Mouse (Mus musculus): ENCODE measurements at regions not wholly inside any gene's neighbourhood (a gene's known extent, or its start where the extent isn't known, plus 50 kb on each side); places are given as distances from the start of the nearest gene placed in this dataset.

DNA sequence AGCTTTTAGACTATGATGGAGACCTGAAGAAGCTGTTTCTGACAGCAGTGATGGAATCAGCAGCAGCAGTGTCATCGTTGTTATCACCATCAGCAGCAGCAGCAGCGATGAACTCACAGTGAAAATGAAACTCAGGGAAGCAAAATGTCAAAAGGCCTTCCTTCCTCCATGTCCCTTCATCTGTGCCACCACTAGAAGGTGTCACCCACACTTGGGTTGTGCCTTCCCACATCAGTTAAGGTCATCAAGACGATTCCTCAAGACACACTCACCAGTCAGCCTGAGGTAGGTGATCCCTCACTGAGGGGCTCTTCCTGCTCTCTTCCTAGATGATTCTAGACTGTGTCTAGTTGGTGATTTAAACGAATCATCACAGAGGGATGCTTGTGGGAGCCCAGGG is 87.3 kb upstream of the Ahi1 start:
- no peaks in the 10 kb centered on the region for H3K79me2 ChIP-seq (ENCODE audit: control insufficient read depth, insufficient read depth, low read length, poor library complexity)
- no peaks in the 10 kb centered on the region for H3K9me3 ChIP-seq (replicated peaks; ENCODE audit: insufficient read depth, low read length)
- no peak for TF ChIP-seq NELFE (IDR thresholded peaks at IDR 0.05; ENCODE audit: low read depth, low read length)
- no peak for TF ChIP-seq EP300 (IDR thresholded peaks at IDR 0.05; ENCODE audit: low read depth in 1 of 2, low read length in 2 of 2)
- no peak for TF ChIP-seq MYC (IDR thresholded peaks at IDR 0.05; ENCODE audit: low read depth, low read length)
- no peak for DNase-seq (ENCODE audit: low read depth, low spot score)
- H3K27ac ChIP-seq (ENCODE audit: control insufficient read depth, low read depth, low read length), result no peak overlapping the region
- no peaks in the 10 kb centered on the region for H3K4me1 ChIP-seq (ENCODE audit: control insufficient read depth in 1 of 2, insufficient read depth in 2 of 2, low read length in 2 of 2)
- no peak overlapping the region for H3K9ac ChIP-seq (ENCODE audit: control insufficient read depth, low read depth, low read length, poor library complexity, severe bottlenecking)
- H3K27me3 ChIP-seq (ENCODE audit: control insufficient read depth in 1 of 2, insufficient read depth in 2 of 2, low read length in 2 of 2), result peaks cover 6 to 10% of the 10 kb centered on the region in 2 experiments
- H3K36me3 ChIP-seq (ENCODE audit: control insufficient read depth in 1 of 2, insufficient read depth in 2 of 2, low read length in 2 of 2), result no peaks in the 10 kb centered on the region
- no peak overlapping the region for H3K4me3 ChIP-seq (ENCODE audit: control insufficient read depth in 1 of 2, insufficient read depth in 1 of 2, low read depth in 2 of 2, low read length in 2 of 2)

DNA sequence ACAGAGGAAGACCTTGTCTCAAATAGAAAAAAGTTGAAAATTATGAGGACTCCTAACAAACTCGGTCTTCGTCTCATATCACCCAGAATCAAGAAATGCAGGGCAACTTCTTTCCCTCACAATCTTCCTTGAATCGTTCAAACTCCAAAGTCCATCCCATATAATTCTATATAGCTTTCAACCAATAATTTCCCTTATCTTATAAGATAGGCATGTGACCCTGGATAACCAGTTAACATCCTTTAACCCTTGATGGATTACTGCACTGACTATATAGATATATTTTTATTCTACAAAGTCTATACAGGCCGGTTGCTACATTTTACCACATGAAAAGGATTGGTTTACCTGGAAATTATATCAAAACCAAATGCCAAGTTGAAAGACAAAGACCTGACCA is 94.9 kb upstream of the Ahi1 start:
- Histone ChIP-seq H3K27ac (ENCODE audit: control insufficient read depth, low read depth, low read length) (no peak overlapping the region), H3K9me3 (replicated peaks; ENCODE audit: insufficient read depth, low read length) (no peaks in the 10 kb centered on the region), H3K27me3 (ENCODE audit: control insufficient read depth in 1 of 2, insufficient read depth in 2 of 2, low read length in 2 of 2) (peaks cover 4 to 14% of the 10 kb centered on the region in 2 experiments), H3K79me2 (ENCODE audit: control insufficient read depth, insufficient read depth, low read length, poor library complexity) (no peaks in the 10 kb centered on the region), H3K9ac (ENCODE audit: control insufficient read depth, low read depth, low read length, poor library complexity, severe bottlenecking) (no peak overlapping the region), H3K36me3 (ENCODE audit: control insufficient read depth in 1 of 2, insufficient read depth in 2 of 2, low read length in 2 of 2) (no peaks in the 10 kb centered on the region), H3K4me3 (ENCODE audit: control insufficient read depth in 1 of 2, insufficient read depth in 1 of 2, low read depth in 2 of 2, low read length in 2 of 2) (no peak overlapping the region), H3K4me1 (ENCODE audit: control insufficient read depth in 1 of 2, insufficient read depth in 2 of 2, low read length in 2 of 2) (no peaks in the 10 kb centered on the region)
- no peak for TF ChIP-seq CTCF (IDR thresholded peaks at IDR 0.05 in 2 of 3, conservative IDR thresholded peaks at IDR 0.05 in 1 of 3; ENCODE audit: control insufficient read depth in 1 of 3, insufficient read depth in 1 of 3, low read depth in 2 of 3, low read length in 3 of 3, poor library complexity in 1 of 3, severe bottlenecking in 1 of 3)
- no peak for TF ChIP-seq JUND (IDR thresholded peaks at IDR 0.05; ENCODE audit: low read depth, low read length)
- DNase-seq (ENCODE audit: low read depth, low spot score), result no peak

DNA sequence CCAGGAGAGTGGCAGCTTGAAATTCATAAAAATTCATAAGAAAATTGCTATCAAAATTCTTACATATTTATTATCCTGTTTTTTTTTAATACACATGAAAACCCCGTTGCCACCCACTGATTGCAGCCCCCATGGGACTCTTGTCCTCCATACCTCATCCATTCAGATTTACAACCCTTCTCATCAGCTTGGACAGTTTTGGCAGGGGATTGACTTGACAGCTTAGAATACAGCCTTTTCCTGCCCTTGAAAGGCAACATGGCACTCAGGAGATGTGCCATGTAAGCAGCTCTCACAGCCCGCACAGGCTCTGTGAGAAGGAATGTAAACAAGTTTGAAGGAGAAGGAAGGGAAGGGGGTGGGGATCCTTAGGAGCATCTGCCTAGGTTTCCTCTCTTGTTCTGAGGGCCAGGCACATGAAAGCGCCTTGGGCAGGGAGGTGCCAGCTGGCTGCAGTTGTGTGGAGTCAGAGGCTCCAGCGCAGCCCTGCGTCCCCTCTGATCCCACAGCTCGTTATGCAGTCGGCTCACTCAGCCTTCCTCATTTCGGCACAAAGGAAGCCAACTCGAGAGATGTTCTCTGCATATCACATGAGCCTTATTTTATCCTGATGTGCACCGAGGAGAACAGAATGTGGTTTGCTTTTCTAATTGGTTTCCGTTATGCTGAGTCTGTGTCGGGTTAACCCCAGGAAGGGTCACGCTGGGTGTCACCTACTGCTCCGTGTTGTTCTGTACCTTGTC is 97.6 kb upstream of the Ahi1 start:
- Histone ChIP-seq H3K27me3 (ENCODE audit: control insufficient read depth in 1 of 2, insufficient read depth in 2 of 2, low read length in 2 of 2) (peaks cover 4 to 11% of the 10 kb centered on the region in 2 experiments), H3K9ac (ENCODE audit: control insufficient read depth, low read depth, low read length, poor library complexity, severe bottlenecking) (no peak overlapping the region), H3K27ac (ENCODE audit: control insufficient read depth, low read depth, low read length) (no peak overlapping the region), H3K79me2 (ENCODE audit: control insufficient read depth, insufficient read depth, low read length, poor library complexity) (no peaks in the 10 kb centered on the region), H3K36me3 (ENCODE audit: control insufficient read depth in 1 of 2, insufficient read depth in 2 of 2, low read length in 2 of 2) (no peaks in the 10 kb centered on the region), H3K9me3 (replicated peaks; ENCODE audit: insufficient read depth, low read length) (no peaks in the 10 kb centered on the region), H3K4me3 (ENCODE audit: control insufficient read depth in 1 of 2, insufficient read depth in 1 of 2, low read depth in 2 of 2, low read length in 2 of 2) (no peak overlapping the region), H3K4me1 (ENCODE audit: control insufficient read depth in 1 of 2, insufficient read depth in 2 of 2, low read length in 2 of 2) (no peaks in the 10 kb centered on the region)
- TF ChIP-seq SMC3 (IDR thresholded peaks at IDR 0.05; ENCODE audit: low read depth, low read length), result no peak
- no peak for TF ChIP-seq TAL1 (IDR thresholded peaks at IDR 0.05; ENCODE audit: low read length)
- TF ChIP-seq ZNF384 (IDR thresholded peaks at IDR 0.05; ENCODE audit: low read depth, low read length), result no peak
- TF ChIP-seq CHD2 (IDR thresholded peaks at IDR 0.05; ENCODE audit: low read length), result no peak
- no peak for TF ChIP-seq JUND (IDR thresholded peaks at IDR 0.05; ENCODE audit: low read depth, low read length)
- no peak for TF ChIP-seq MYB (IDR thresholded peaks at IDR 0.05; ENCODE audit: low read depth, low read length)
- no peak for TF ChIP-seq MYC (IDR thresholded peaks at IDR 0.05; ENCODE audit: low read depth, low read length)
- TF ChIP-seq EP300 (IDR thresholded peaks at IDR 0.05; ENCODE audit: low read depth in 1 of 2, low read length in 2 of 2), result no peak
- TF ChIP-seq NELFE (IDR thresholded peaks at IDR 0.05; ENCODE audit: low read depth, low read length), result no peak
- no peak for DNase-seq (ENCODE audit: low read depth, low spot score)

Data from MEL (cell line).